Mouse (Mus musculus) cortical plate, adult 2 months (tissue): ENCODE measurements around the gene Wdr3.

Experiments used
- CTCF ChIP-seq: fragments of 200-500 bp; IDR thresholded peaks from 2 replicates; pipeline ENCODE4 v1.5.1; 2011; ENCODE audit warnings: mild to moderate bottlenecking, control low read depth, low read length; ENCODE audit not compliant: insufficient read depth; ENCODE audit errors: extremely low read depth
- POLR2A ChIP-seq: fragments of 200-500 bp; IDR thresholded peaks from 2 replicates; pipeline ENCODE4 v1.6.1; 2011; ENCODE audit warnings: mild to moderate bottlenecking, low read length, control low read depth; ENCODE audit not compliant: insufficient read depth; ENCODE audit errors: extremely low read depth

DNA sequence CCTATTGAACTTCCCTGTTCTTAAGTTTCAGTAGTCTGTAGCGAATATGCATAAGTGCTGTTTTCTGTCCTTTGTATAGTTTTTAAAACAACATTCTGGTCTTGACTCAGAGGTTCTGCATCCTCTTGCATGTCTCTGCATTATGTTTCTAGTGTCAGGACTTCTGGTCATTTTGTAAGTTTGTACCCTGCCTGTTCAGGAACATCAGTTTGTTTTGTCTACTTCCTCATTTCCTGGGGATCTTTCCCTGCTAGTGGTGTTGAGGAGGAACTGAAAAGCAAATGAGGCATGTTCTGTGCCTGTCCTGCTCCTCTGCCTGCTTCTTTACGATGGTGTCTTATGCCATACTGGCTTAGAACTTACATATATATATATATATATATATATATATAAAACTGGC lies 13.8 kb upstream of the Wdr3 start:
- TF ChIP-seq CTCF = no peak
- TF ChIP-seq POLR2A = no peak
